Mouse (Mus musculus) stomach, postnatal 0 days (tissue): Measurements from ENCODE around the gene Baz1b. TPM values are rescaled to one million over a fixed set of nuclear protein-coding genes. Genes with fewer than 3 reads are reported as not detected.
"Not testable (repeated sequence)": the region's sequence is repeated elsewhere in the genome, so short reads cannot be mapped to it uniquely, and the experiment has no call there.

Experiments used
- ATAC-seq: fragments of 200-750 bp; cut with Nextera tagmentation; 2 replicates; pipeline ENCODE4 v1.8.0; 2017; ENCODE audit not compliant: low FRiP score, low TSS enrichment
- DNase-seq: peaks from one replicate; pipeline ENCODE4 v3.0.0-alpha.2; 2016; ENCODE audit warnings: low spot score
- H3K27ac ChIP-seq: fragments of 300-500 bp; sonication (generic); replicated peaks from 2 replicates; pipeline ENCODE4 v1.5.1; 2014; ENCODE audit warnings: mild to moderate bottlenecking, control low read depth
- H3K27me3 ChIP-seq: fragments of 300-500 bp; sonication (generic); 2 replicates; pipeline ENCODE4 v1.6.1; 2014; ENCODE audit warnings: low read length; ENCODE audit not compliant: control insufficient read depth, insufficient read depth
- H3K36me3 ChIP-seq: fragments of 300-500 bp; sonication (generic); 2 replicates; pipeline ENCODE4 v1.6.1; 2014; ENCODE audit warnings: low read length, mixed read lengths; ENCODE audit not compliant: control insufficient read depth, insufficient read depth
- H3K4me1 ChIP-seq: fragments of 300-500 bp; sonication (generic); replicated peaks from 2 replicates; pipeline ENCODE4 v1.6.1; 2014; ENCODE audit warnings: antibody characterized with exemption; ENCODE audit not compliant: control insufficient read depth, insufficient read depth
- H3K4me2 ChIP-seq: fragments of 300-500 bp; sonication (generic); replicated peaks from 2 replicates; pipeline ENCODE4 v1.6.1; 2014; ENCODE audit warnings: low read depth, mild to moderate bottlenecking, control low read depth, moderate library complexity
- H3K4me3 ChIP-seq: fragments of 300-500 bp; sonication (generic); 2 replicates; pipeline ENCODE4 v1.5.1; 2014; ENCODE audit warnings: low read depth, low read length, control low read depth
- H3K9ac ChIP-seq: fragments of 300-500 bp; sonication (generic); 2 replicates; pipeline ENCODE4 v1.6.1; 2014; ENCODE audit warnings: mild to moderate bottlenecking, low read length, control low read depth, mixed read lengths
- H3K9me3 ChIP-seq: fragments of 300-500 bp; sonication (generic); 2 replicates; pipeline ENCODE4 v1.6.1; 2016; ENCODE audit warnings: low read length; ENCODE audit not compliant: control insufficient read depth
- CTCF ChIP-seq: IDR thresholded peaks from 2 replicates; pipeline ENCODE4 v1.5.1; 2016; ENCODE audit warnings: antibody characterized with exemption, low read depth, mild to moderate bottlenecking, moderate library complexity
- EP300 ChIP-seq: optimal IDR thresholded peaks from 2 replicates; pipeline ENCODE3; 2016; ENCODE audit warnings: antibody characterized with exemption
- WGBS: fragments of 180-500 bp; shearing (Covaris S2); extraction: QIAGEN DNeasy Blood & Tissue Kit; methylation state at CpG from one replicate; pipeline ENCODE4 v1.1.7; 2014; 5-methylcytosine and 5-hydroxymethylcytosine counted together
- polyA plus RNA-seq: library from polyadenylated mRNA; unstranded; fragments of >200 nt; fragmentation: Nextera tagmentation; extraction: Ambion mirVana; gene quantifications from 2 replicates; pipeline ENCODE4 v1.2.1, GENCODE M21; 2015

Baz1b gene
- polyA plus RNA-seq, 1 experiment from 2014 or later = 10.2 TPM

DNA sequence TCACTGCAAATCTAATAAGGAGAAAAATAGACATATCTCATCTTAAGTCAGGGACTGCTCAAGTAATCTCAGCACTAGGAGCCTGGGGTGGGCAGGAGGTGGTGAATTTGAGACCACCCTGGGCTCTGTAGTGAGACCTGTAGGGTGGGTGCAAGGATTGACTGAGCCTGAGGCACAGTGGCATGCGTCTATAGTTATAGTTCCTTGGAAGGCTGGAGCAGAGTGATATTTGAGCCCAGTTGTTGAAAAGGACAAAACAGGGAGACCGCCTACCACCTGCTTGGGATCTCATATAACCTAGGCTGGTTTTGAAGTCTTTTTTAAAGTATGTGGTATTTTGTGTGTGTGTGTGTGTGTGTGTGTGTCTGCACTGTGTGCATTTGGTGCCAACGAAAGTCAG is 37.1 kb downstream of the Baz1b start:
- Histone ChIP-seq H3K9ac (no peak overlapping the region), H3K9me3 (no peaks in the 10 kb centered on the region), H3K27me3 (no peaks in the 10 kb centered on the region), H3K4me1 (no peaks in the 10 kb centered on the region), H3K27ac (no peak overlapping the region), H3K4me3 (no peak overlapping the region), H3K4me2 (no peak overlapping the region), H3K36me3 (peaks cover 29% of the 10 kb centered on the region)
- 90% methylated on average over 3 of the region's 3 CpGs for WGBS
- ATAC-seq = no peak
- no peak for DNase-seq
- TF ChIP-seq CTCF = no peak
- TF ChIP-seq EP300 = no peak

DNA sequence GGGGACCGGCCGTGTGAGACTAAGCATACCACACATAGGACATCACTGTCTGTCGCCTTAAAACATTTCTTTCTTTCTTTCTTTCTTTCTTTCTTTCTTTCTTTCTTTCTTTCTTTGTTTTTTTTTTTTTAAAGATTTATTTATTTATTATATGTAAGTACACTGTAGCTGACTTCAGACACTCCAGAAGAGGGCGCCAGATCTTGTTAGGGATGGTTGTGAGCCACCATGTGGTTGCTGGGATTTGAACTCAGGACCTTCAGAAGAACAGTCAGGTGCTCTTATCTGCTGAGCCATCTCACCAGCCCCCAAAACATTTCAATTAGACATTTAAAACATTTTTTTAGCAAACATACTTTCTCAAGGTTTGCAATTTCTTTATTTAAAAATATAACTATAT is 38.8 kb downstream of the Baz1b start:
- H3K4me3 ChIP-seq, H3K27me3 ChIP-seq, DNase-seq, ATAC-seq, H3K9ac ChIP-seq, H3K4me1 ChIP-seq, H3K4me2 ChIP-seq, H3K9me3 ChIP-seq, H3K27ac ChIP-seq: not testable (repeated sequence)
- peak; percentile 29; the same call in 1 of the 2 replicates for TF ChIP-seq CTCF
- WGBS = 95% methylated on average over 4 of the region's 4 CpGs
- peaks cover 27% of the 10 kb centered on the region for H3K36me3 ChIP-seq

DNA sequence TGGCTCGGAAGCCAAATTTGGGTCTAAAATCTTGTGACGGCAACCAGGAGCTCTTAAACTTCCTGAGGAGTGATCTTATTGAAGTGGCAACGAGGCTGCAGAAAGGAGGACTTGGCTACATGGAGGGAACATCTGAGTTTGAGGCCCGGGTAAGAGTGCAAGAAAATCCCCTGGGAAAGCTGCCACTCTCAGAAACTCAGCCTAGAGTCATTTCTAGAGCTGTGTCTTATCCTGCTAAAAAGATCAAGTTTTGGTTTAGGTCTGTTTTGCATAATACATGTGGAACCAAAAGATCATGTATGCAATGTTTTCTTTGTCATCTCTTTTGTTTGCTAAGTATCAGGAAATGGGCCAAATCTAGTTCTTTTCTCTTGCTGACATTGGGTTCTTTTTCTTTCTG is 43.1 kb downstream of the Baz1b start:
- Histone ChIP-seq H3K27ac (no peak overlapping the region), H3K9me3 (no peaks in the 10 kb centered on the region), H3K36me3 (peaks cover 36% of the 10 kb centered on the region), H3K4me1 (no peaks in the 10 kb centered on the region), H3K27me3 (no peaks in the 10 kb centered on the region), H3K4me3 (no peak overlapping the region), H3K4me2 (no peak overlapping the region), H3K9ac (no peak overlapping the region)
- no peak for DNase-seq
- WGBS = 86% methylated on average over 4 of the region's 4 CpGs
- TF ChIP-seq CTCF = no peak
- TF ChIP-seq EP300 = no peak
- ATAC-seq = no peak

- Histone ChIP-seq H3K4me2 (no peak overlapping the region), H3K36me3 (peaks cover 42% of the 10 kb centered on the region), H3K27me3 (no peaks in the 10 kb centered on the region), H3K27ac (no peak overlapping the region), H3K4me3 (no peak overlapping the region), H3K4me1 (no peaks in the 10 kb centered on the region), H3K9me3 (no peaks in the 10 kb centered on the region), H3K9ac (no peak overlapping the region)
- TF ChIP-seq CTCF (no peak), EP300 (no peak)
- no peak for ATAC-seq
- no peak for DNase-seq
- 83% methylated on average over 8 of the region's 8 CpGs for WGBS
Observed at GRCm38 (mm10) chr5:135233166-135233920, 46.3 kb downstream of the Baz1b start.

DNA sequence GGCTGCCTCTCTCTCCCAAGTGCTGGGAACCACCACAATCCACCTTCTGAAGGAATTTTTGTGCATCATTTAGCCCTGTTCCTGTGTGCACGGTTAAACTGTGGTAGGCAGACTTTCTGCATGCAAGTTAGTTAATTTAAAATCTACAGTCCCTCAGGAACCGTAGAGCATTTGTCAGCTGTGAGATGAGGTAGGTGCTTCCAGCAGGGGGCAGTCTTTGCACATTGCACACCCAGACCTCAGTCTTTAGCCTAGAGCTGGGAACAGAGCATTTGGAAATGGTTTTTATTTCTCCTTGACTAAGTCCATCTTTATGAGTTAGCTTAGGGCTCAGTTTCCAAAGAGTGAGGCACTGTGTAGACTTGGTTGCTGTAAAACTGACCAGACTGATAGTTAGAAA is 49.5 kb downstream of the Baz1b start:
- DNase-seq (peak; percentile 71), ATAC-seq (no peak)
- peaks cover 45% of the 10 kb centered on the region for H3K36me3 ChIP-seq
- H3K4me3 ChIP-seq = no peak overlapping the region
- H3K9me3 ChIP-seq = no peaks in the 10 kb centered on the region
- WGBS = 25% methylated on average over 2 of the region's 2 CpGs
- TF ChIP-seq CTCF (peak; percentile 88), EP300 (no peak)
- H3K4me1 ChIP-seq = no peaks in the 10 kb centered on the region
- H3K27ac ChIP-seq = no peak overlapping the region
- no peak overlapping the region for H3K4me2 ChIP-seq
- H3K27me3 ChIP-seq = no peaks in the 10 kb centered on the region
- no peak overlapping the region for H3K9ac ChIP-seq

GRCm38 (mm10) chr5:135238832-135239231 is 51.8 kb downstream of the Baz1b start:
- Histone ChIP-seq H3K27me3 (no peaks in the 10 kb centered on the region), H3K9me3 (no peaks in the 10 kb centered on the region), H3K4me1 (no peaks in the 10 kb centered on the region), H3K9ac (no peak overlapping the region), H3K36me3 (peaks cover 40% of the 10 kb centered on the region), H3K27ac (no peak overlapping the region), H3K4me3 (no peak overlapping the region), H3K4me2 (no peak overlapping the region)
- TF ChIP-seq CTCF (peak; percentile 57), EP300 (no peak)
- 87% methylated on average over 2 of the region's 2 CpGs for WGBS
- DNase-seq (no peak), ATAC-seq (no peak)
